In genomic region chr10:67187001-67187453, GRCm38 (mm10) we compare ENCODE assay signal across 8 mouse cellular contexts.
DNase-seq lines count a peak whose midpoint lies in the region; ATAC-seq and TF ChIP-seq lines count a peak whose summit lies in the region.

No protein-coding gene starts in this region.

- no peaks in the 10 kb centered on the region for H3K9me3 ChIP-seq in heart, embryonic 10.5 days
- no peaks in the 10 kb centered on the region for H3K9me3 ChIP-seq in limb, embryonic 13.5 days

- H3K4me3 ChIP-seq in cerebellum, adult 2 months (replicated peaks; ENCODE audit: insufficient read depth, low read depth, low read length) = peak overlapping the region; percentile 57
- H3K4me3 ChIP-seq in heart, embryonic 10.5 days = peak overlapping the region; percentile 64
- peak overlapping the region; percentile 54 for H3K4me3 ChIP-seq in limb, embryonic 13.5 days
- H3K4me3 ChIP-seq in myocyte = peak overlapping the region; percentile 50

- peak overlapping the region; percentile 59 for H3K9ac ChIP-seq in limb, embryonic 13.5 days

- peaks cover 10% of the 10 kb centered on the region for H3K4me1 ChIP-seq in cerebellum, adult 2 months (ENCODE audit: control insufficient read depth, insufficient read depth, low read length)
- peaks cover 15% of the 10 kb centered on the region; the same call in 1 of the 2 replicates for H3K4me1 ChIP-seq in heart, embryonic 10.5 days
- peaks cover 19% of the 10 kb centered on the region for H3K4me1 ChIP-seq in limb, embryonic 13.5 days

- H3K36me3 ChIP-seq in heart, embryonic 10.5 days = peaks cover 8% of the 10 kb centered on the region
- peaks cover 7% of the 10 kb centered on the region for H3K36me3 ChIP-seq in limb, embryonic 13.5 days
- H3K36me3 ChIP-seq in myocyte (ENCODE audit: control insufficient read depth, insufficient read depth) = peaks cover 4% of the 10 kb centered on the region

- no peak for TF ChIP-seq POLR2A in cerebellum, adult 2 months (IDR thresholded peaks at IDR 0.05; ENCODE audit: borderline replicate concordance, insufficient read depth, low read length)
- no peak for TF ChIP-seq POLR2A in myocyte (IDR thresholded peaks at IDR 0.05; ENCODE audit: insufficient read length, low read depth)

- 3% methylated on average over 5 of the region's 5 CpGs for WGBS in cerebellum, adult 2 months
- WGBS in heart, embryonic 10.5 days = 3% methylated on average over 5 of the region's 5 CpGs
- WGBS in limb, embryonic 13.5 days = 5% methylated on average over 5 of the region's 5 CpGs

- no peak for DNase-seq in cerebellum, adult 2 months
- no peak for DNase-seq in cerebellum, postnatal 14 days
- DNase-seq in c-Kit-negative CD71-positive TER-119-positive erythroid progenitor cells, embryonic 14.5 days (ENCODE audit: low read depth, low spot score) = peak; percentile 20
- no peak for DNase-seq in heart, embryonic 10.5 days (ENCODE audit: low spot score)
- DNase-seq in urinary bladder, adult 2 months (ENCODE audit: low spot score) = no peak

- H3K4me2 ChIP-seq in limb, embryonic 13.5 days (replicated peaks) = peak overlapping the region; percentile 75
- peak overlapping the region; percentile 95 for H3K4me2 ChIP-seq in myocyte (ENCODE audit: low read depth)

- H3K79me2 ChIP-seq in myocyte (ENCODE audit: control insufficient read depth, insufficient read depth) = peaks cover 79% of the 10 kb centered on the region

- no peak for ATAC-seq in limb, embryonic 13.5 days (ENCODE audit: low FRiP score, low read depth)
- no peak for ATAC-seq in inflammation-experienced regulatory T-cells, adult 6 months

- H3K27me3 ChIP-seq in cerebellum, adult 2 months (ENCODE audit: control insufficient read depth, insufficient read depth, low read length) = no peaks in the 10 kb centered on the region
- no peaks in the 10 kb centered on the region for H3K27me3 ChIP-seq in heart, embryonic 10.5 days (ENCODE audit: insufficient read depth, poor library complexity, severe bottlenecking)
- no peaks in the 10 kb centered on the region for H3K27me3 ChIP-seq in limb, embryonic 13.5 days
- no peaks in the 10 kb centered on the region for H3K27me3 ChIP-seq in myocyte (ENCODE audit: control insufficient read depth, insufficient read depth, insufficient read length)

- H3ac ChIP-seq in myocyte (ENCODE audit: control insufficient read depth, insufficient read length) = no peak overlapping the region

- no peak for TF ChIP-seq CTCF in cerebellum, adult 2 months (IDR thresholded peaks at IDR 0.05; ENCODE audit: borderline replicate concordance, insufficient read depth, low read depth, low read length)

- H3K27ac ChIP-seq in cerebellum, adult 2 months (ENCODE audit: insufficient read depth, low read length) = 0 out of 2 replicates have a peak overlapping the region, but pooled peaks have one; percentile 51
- H3K27ac ChIP-seq in heart, embryonic 10.5 days = peak overlapping the region; percentile 91
- peak overlapping the region; percentile 69; the same call in 1 of the 2 replicates for H3K27ac ChIP-seq in limb, embryonic 13.5 days

TF ChIP-seq in myocyte, 11 proteins besides CTCF, POLR2A, EP300 and RAD21:
- TF ChIP-seq TCF3 (IDR thresholded peaks at IDR 0.05; ENCODE audit: insufficient read length, low read depth) = no peak
- TF ChIP-seq MAX (IDR thresholded peaks at IDR 0.05; ENCODE audit: low read depth) = no peak
- TF ChIP-seq TCF12 (IDR thresholded peaks at IDR 0.05; ENCODE audit: insufficient read depth, poor library complexity, severe bottlenecking) = no peak
- no peak for TF ChIP-seq MYOG (IDR thresholded peaks at IDR 0.05; ENCODE audit: control insufficient read depth in 1 of 3, insufficient read depth in 1 of 3, insufficient read length in 2 of 3, low read depth in 2 of 3)
- TF ChIP-seq MYOD1 (IDR thresholded peaks at IDR 0.05; ENCODE audit: control insufficient read depth in 1 of 3, insufficient read length in 2 of 3, low read depth in 2 of 3) = no peak
- no peak for TF ChIP-seq CEBPB (IDR thresholded peaks at IDR 0.05; ENCODE audit: insufficient read depth, poor library complexity, severe bottlenecking)
- TF ChIP-seq USF1 (IDR thresholded peaks at IDR 0.05; ENCODE audit: low read depth) = no peak
- no peak for TF ChIP-seq E2F4 (IDR thresholded peaks at IDR 0.05; ENCODE audit: insufficient read depth)
- no peak for TF ChIP-seq SRF (IDR thresholded peaks at IDR 0.05; ENCODE audit: control insufficient read depth, insufficient read length, low read depth)
- no peak for TF ChIP-seq REST (IDR thresholded peaks at IDR 0.05; ENCODE audit: insufficient read depth, insufficient read length)
- no peak for TF ChIP-seq POLR2AphosphoS2 (IDR thresholded peaks at IDR 0.05; ENCODE audit: insufficient read length, low read depth)
